Mouse (Mus musculus): ENCODE results near the gene Cstf1.

Cstf1 gene

GRCm38 (mm10) chr2:172370411-172371223, at the start of gene Cstf1, which contains the start of gene Aurka:
Gene Cstf1 (plus strand): TSS chr2:172370681.
Gene Aurka (minus strand): TSS chr2:172370535.
- peak; percentile 96 for DNase-seq

DNA sequence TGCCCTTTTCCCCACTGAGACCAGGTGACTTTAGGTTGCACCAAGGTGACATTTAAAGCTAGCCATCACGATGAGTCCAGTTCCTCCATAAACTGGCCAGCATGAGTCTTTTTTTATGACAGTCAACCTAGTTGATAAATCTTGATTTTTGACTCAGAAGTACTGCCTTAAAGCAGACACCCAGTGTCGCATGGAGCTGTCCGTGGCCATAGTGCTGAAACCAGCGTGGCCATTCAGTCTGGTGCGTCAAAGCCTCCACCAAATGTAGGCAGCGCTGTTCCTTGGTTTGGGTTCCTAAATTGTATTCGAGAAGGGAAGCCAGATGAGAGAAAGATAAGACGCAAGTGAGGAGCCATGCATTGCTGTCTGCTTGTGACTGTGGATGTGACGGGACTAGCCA, 49.6 kb upstream of the Cstf1 start:
- DNase-seq: peak; percentile 83

- DNase-seq: no peak
Observed at GRCm38 (mm10) chr2:172328248-172328647, 42.2 kb upstream of the Cstf1 start.

DNA sequence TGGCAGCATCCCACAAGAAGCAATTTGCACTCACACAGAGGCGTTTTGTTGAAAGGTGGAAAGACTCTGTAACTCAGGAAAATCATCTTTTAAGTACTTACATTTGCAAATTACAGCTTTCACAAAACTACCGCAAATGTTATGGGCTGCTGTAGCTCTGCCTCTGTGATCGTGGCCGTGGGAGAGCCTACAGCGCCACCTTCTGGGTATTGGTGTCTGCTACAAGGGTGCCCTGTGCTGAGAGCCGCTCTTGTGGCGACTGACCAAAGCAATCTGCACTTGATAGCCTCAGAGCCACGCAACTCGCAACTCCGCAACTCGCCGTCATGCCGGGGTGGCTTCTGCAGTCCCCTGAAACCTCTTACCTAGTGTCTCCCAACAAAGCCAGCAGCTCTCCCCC, 41.3 kb upstream of the Cstf1 start:
- peak; percentile 62 for DNase-seq

DNA sequence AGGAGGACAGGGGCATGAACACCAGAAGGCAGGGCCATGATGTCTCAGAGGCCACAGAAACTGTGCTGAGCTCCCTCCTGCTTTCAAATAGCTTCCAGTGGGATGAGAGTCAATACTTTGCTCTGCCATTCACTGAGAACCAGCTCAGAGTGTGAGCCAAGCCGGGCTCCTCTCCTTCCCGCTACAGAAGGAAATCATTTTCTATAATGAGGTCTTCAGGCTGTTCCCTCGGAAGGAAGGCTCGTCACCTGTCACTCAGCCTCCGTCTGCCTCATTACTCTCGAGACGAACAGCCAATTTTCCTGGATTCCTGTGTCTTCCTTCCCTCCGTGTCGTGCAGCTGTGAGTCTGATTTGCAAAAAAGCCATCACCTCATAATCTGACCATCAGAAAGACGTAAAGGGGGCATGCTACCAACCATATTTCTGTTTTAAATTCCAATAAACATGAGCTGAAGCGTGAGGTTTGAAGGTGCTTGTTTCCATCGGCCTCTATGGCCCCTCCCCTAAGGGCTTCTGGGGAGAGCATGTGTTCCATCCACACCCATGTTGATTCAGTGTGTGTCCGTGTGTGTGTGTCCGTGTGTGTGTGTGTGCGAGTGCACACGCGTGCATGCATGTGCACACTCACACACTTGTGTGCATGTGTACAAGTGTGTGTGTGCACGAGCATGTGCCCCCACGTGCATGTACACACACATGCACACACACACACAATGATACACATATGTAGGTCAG, 32.1 kb upstream of the Cstf1 start:
- no peak for DNase-seq

DNA sequence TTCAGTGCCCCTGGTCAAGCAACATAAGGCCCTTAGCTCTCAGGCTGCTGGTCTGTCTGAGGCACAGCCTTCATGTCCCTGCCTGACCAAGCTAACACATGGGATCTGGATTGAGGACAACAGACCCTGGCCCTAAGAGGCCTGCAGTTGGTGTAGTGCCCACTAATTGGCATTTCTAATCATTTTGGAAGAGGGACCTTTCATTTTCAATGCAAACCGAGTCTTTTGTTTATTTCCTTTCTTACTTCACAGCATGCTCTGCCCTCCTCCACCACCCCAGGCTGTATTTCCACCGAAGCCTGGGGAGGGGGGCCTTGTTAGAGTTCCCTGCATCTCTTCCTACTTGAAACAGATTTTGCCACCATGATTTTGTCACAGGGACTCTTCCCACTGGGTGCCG, 29.5 kb upstream of the Cstf1 start:
- no peak for DNase-seq

GRCm38 (mm10) chr2:172341606-172342005, 28.9 kb upstream of the Cstf1 start:
- DNase-seq: no peak

DNA sequence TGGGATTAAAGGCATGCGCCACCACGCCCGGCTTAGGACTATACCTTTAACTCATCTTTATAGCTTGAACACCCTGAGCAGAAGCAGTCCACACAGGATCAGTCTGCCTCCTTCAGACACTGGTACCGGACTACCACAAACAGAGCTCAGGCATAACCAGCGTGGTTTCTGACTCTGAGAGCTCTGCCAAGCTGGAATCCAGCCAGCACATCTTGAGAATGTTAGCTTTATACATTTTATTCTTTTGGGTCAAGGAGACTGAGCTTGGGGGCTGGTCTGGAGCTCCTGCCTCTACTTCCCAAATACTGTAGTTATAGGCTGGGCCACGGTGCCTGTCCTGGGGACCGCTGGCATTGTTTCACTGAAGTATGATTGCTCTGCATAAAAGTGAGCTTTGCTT, 26.7 kb upstream of the Cstf1 start:
- DNase-seq: peak; percentile 21

DNA sequence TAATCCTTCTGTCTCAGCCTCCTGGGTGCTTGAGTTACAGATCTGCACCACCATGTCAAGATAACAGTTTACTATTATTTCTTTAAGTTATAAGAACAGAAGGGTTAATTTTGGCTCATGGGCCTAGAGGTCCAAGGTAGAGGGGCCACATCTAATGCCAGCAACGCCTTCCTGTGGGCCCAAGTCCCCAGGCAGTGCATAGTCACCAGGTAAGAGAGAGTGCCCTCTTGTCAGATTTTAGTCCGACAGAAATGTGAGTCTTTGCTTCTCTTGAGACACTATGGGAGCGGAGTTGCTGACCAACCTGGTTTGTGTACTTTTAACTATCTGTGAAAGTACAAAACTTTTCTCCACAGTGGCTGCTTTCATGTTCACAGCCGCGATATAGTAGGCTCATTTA, 25.8 kb upstream of the Cstf1 start:
- DNase-seq: no peak

GRCm38 (mm10) chr2:172345258-172345738, 25.2 kb upstream of the Cstf1 start, which contains the start of gene Fam210b:
Gene Fam210b (plus strand): TSS chr2:172345565.
- peak; percentile 99 for DNase-seq

- DNase-seq: peak; percentile 54
Observed at GRCm38 (mm10) chr2:172346034-172346929, 24.2 kb upstream of the Cstf1 start.

- peak; percentile 32 for DNase-seq
Observed at GRCm38 (mm10) chr2:172346933-172347611, 23.4 kb upstream of the Cstf1 start.

DNA sequence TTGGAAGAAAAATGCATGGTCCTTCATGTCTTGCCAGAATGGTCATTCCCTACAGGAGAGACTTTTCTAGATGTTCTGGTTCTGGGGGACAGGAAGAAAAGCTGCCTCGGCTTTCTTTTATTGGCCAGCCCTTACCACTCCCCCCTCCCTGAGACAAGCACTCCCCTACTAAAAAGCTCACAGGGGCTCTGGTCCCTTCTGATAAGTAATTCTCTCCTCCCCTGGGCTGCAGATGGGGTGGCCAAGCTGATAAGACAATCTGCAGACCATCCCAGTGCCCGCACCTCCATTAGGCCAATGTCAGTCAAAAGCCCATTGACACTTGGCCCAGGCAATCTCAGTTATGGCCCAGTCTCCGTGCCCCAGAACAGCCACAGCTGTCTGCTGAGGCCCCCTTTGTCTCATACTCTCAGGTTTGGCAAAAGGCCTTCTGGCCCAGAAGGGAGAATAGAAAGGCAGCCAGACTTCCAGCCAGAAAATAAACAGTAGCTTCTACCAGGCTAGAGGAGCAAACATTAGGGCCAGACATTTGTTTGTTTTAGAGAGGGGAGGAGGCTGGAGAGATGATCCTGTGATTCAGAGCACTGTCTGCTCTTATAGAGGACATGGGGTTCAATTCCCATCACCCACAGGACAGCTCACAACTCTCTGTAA, 22.1 kb upstream of the Cstf1 start:
- DNase-seq: peak; percentile 88

GRCm38 (mm10) chr2:172349776-172350175, 20.7 kb upstream of the Cstf1 start:
- no peak for DNase-seq

- peak; percentile 35 for DNase-seq
Observed at GRCm38 (mm10) chr2:172350773-172351172, 19.7 kb upstream of the Cstf1 start.

DNA sequence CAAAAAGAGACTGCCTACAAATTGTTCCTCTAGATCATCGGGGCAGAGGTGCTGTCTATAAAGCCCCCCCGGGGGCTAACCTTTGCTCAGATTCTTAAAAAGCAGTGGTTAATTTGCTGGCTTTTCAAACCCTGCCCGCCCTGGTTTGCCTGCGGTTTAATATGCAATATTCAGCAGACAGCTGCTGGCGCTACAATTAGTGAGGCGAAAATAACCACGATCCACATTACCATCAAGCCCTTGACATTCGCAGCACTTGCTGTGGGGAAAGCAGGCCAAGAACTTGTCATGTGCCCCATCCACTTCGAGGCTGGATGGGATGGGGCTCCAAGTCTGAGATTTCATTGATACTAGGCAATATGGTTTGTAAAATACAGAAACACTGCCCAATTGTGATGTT, 17.3 kb upstream of the Cstf1 start:
- DNase-seq: no peak

- no peak for DNase-seq
Observed at GRCm38 (mm10) chr2:172354761-172355160, 15.7 kb upstream of the Cstf1 start.

DNA sequence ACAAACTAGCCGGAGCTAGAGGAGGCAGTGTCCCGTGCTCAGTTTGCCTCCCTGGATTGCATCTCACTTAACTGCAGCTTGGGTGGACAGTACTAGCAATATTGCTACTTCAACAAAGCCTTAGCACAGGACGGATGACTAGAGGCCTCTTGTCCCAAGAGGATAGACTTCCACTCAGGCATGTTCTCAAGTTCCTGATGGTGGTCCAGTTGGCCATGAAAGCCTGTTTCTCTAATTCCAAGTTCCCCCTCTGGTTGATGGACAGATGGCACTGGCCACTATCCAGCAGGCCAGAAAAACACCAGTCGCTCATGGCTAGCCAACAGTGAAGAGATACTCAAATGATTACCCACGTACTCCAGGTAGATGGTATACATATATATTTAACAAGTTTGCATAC, 14.6 kb upstream of the Cstf1 start:
- DNase-seq: no peak

GRCm38 (mm10) chr2:172363176-172363575, 7.3 kb upstream of the Cstf1 start:
- DNase-seq: no peak

- DNase-seq: no peak
Observed at GRCm38 (mm10) chr2:172371258-172371657, 777 bp downstream of the Cstf1 start.

- DNase-seq: no peak
Observed at GRCm38 (mm10) chr2:172376551-172376950, 6.1 kb downstream of the Cstf1 start.

Data from lung, postnatal 10 days (tissue).